Mouse (Mus musculus): ENCODE data around the gene Capzb. TPM values are rescaled to one million over a fixed set of nuclear protein-coding genes. Genes with fewer than 3 reads are reported as not detected.

Gene Capzb
- 218 and 249 TPM in 2 replicates for polyA plus RNA-seq (2014; fragmentation: Nextera tagmentation; extraction: Ambion mirVana)

DNA sequence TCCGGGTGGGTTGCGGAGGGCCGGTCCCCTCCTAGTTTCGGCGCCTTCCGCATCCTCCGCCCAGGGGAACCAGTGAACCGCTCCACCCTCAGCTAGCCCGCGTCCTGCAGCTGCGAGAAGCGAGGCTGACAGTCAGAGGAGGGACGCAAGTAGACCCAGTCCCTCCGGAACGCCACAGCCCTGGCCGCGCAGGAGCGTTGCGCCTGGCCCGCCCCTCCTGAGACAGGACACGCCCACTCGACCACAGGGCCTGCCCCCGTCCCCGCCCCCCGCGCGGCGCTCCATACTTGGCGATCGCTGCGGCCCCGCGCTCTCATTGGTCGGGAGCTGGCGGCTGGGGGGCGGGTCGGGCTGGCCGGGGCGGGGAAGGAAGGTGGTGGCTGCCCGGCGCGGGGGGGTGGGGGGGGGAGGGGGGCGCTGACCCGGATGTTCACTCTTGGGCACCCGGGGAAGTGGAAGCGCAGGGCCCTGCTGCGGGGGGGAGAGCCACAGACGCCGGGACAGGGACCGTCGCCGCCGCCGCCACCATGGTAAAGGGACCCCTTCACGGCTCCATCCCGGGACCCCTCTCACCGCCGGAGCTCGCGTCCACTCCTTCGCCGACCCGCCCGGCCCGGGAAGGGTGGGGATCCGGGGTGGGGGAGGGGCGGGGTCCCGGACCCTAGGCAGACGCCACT, at the start of gene Capzb:
TSS of gene Capzb (plus strand) at position 401 of the 677 bp plus-strand sequence.
- Histone ChIP-seq H3K4me3 (ENCODE audit: low read depth, low read length) (peak within 1 kb of the TSS; percentile 93), H3K9me3 (ENCODE audit: control insufficient read depth, low read length) (no peaks in the 10 kb centered on the region), H3K4me1 (ENCODE audit: control insufficient read depth, insufficient read depth, low read length) (peaks cover 29% of the 10 kb centered on the region), H3K4me2 (ENCODE audit: low read depth, low read length) (peak within 1 kb of the TSS; percentile 98), H3K27me3 (ENCODE audit: control insufficient read depth, insufficient read depth, low read length) (no peaks in the 10 kb centered on the region), H3K36me3 (ENCODE audit: control insufficient read depth, insufficient read depth, low read length) (no peaks in the 10 kb centered on the region), H3K9ac (replicated peaks; ENCODE audit: low read depth, low read length) (peak within 1 kb of the TSS; percentile 91), H3K27ac (ENCODE audit: low read depth, low read length) (peak within 1 kb of the TSS; percentile 79)
- peak; percentile 97 for ATAC-seq (ENCODE audit: low read depth)
- under 1% methylated on average over 44 of the region's 69 CpGs for WGBS

DNA sequence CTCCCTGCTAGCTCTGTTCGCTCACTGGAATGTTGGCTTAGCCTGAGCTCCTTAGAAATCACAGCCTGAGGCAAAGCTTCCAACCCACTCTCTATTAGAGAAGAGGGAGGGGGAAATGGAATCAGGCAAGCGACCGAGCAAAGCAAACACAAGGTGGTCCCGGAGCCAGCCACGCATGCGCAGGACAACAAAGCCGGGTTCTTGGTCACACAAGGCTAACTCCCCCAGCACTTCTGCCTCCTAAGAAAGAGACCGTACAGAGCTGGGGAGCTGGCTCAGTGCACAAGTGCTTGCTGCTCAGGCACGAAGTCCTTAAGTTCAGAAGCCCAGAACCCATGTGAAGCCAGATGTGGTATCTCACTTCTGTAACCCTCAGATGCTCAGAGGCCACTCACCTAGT, 49.7 kb upstream of the Capzb start:
- Histone ChIP-seq H3K4me2 (ENCODE audit: low read depth, low read length) (no peak overlapping the region; the same call in 1 of the 2 replicates), H3K27ac (ENCODE audit: low read depth, low read length) (no peak overlapping the region), H3K4me1 (ENCODE audit: control insufficient read depth, insufficient read depth, low read length) (no peaks in the 10 kb centered on the region), H3K9ac (replicated peaks; ENCODE audit: low read depth, low read length) (no peak overlapping the region), H3K9me3 (ENCODE audit: control insufficient read depth, low read length) (0 out of 2 replicates have a peak, but pooled peaks cover 2% of the 10 kb centered on the region), H3K4me3 (ENCODE audit: low read depth, low read length) (no peak overlapping the region), H3K27me3 (ENCODE audit: control insufficient read depth, insufficient read depth, low read length) (no peaks in the 10 kb centered on the region), H3K36me3 (ENCODE audit: control insufficient read depth, insufficient read depth, low read length) (no peaks in the 10 kb centered on the region)
- 66% methylated on average over 9 of the region's 9 CpGs for WGBS
- no peak for ATAC-seq (ENCODE audit: low read depth)

DNA sequence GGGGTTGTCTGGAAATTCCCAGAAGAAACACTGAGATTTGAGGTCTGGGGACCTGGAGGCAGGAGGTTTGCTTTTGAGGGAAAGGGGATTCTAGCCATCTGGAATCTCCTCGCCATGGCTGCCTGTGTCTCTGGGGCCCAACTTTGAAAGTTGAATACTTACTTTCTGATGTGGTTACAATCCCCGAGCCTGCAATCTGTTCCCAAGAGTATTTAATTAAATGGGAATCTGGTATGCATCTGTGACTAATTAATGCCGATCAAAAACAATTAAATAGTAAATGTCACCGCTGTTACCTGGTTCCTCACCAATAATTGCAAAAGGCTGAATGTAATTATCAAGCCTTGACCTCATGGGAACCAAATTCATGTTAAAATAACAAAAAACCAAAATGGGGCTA, 48.1 kb upstream of the Capzb start:
- H3K27ac ChIP-seq (ENCODE audit: low read depth, low read length) = no peak overlapping the region
- no peaks in the 10 kb centered on the region for H3K27me3 ChIP-seq (ENCODE audit: control insufficient read depth, insufficient read depth, low read length)
- H3K36me3 ChIP-seq (ENCODE audit: control insufficient read depth, insufficient read depth, low read length) = no peaks in the 10 kb centered on the region
- H3K4me3 ChIP-seq (ENCODE audit: low read depth, low read length) = no peak overlapping the region
- H3K4me2 ChIP-seq (ENCODE audit: low read depth, low read length) = no peak overlapping the region
- peaks cover 2% of the 10 kb centered on the region; the same call in 1 of the 2 replicates for H3K9me3 ChIP-seq (ENCODE audit: control insufficient read depth, low read length)
- 61% methylated on average over 4 of the region's 4 CpGs for WGBS
- no peaks in the 10 kb centered on the region for H3K4me1 ChIP-seq (ENCODE audit: control insufficient read depth, insufficient read depth, low read length)
- ATAC-seq (ENCODE audit: low read depth) = no peak
- H3K9ac ChIP-seq (replicated peaks; ENCODE audit: low read depth, low read length) = no peak overlapping the region

DNA sequence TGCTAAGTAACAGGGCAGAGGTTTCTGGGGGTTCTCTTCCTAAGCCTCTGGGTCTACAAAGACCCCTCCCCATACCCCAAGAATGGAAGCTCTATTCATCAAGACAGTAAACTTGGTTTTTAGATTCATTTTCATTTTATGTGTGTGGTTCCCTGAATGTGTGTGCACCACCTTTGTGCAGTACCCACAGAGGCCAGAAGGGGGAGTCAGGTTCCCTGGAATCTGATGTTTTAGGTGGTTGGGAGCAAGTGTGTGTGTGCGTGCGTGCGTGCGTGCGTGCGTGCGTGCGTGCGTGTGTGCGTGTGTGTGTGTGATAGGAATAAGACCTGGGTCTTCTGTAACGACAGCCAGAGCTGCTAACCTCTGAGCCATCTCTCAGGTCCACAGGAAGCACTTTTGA, 47.5 kb upstream of the Capzb start:
- 92% methylated on average over 11 of the region's 11 CpGs for WGBS

DNA sequence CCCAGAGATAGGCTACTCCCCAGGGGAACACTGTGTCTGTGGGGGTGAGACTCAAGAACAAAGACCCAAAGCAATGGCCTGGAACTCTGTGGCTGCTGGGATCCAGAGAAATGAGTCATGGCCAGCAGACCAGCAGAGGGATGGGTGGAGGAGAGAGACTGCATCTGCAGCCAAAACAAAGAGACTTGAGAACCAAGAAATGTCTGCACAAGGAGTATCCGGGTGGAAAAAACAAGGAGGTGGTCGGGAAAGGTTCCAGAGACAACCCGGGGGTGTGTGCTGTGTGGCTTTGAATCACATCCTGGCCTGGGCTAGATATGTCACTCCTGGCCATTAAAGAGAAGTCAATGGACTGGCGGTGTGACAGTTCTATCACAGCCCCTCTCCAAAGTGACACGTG, 45.9 kb upstream of the Capzb start:
- no peak overlapping the region for H3K9ac ChIP-seq (replicated peaks; ENCODE audit: low read depth, low read length)
- H3K4me2 ChIP-seq (ENCODE audit: low read depth, low read length) = no peak overlapping the region
- H3K27me3 ChIP-seq (ENCODE audit: control insufficient read depth, insufficient read depth, low read length) = no peaks in the 10 kb centered on the region
- H3K4me3 ChIP-seq (ENCODE audit: low read depth, low read length) = no peak overlapping the region
- no peaks in the 10 kb centered on the region for H3K4me1 ChIP-seq (ENCODE audit: control insufficient read depth, insufficient read depth, low read length)
- no peak for ATAC-seq (ENCODE audit: low read depth)
- no peak overlapping the region for H3K27ac ChIP-seq (ENCODE audit: low read depth, low read length)
- H3K9me3 ChIP-seq (ENCODE audit: control insufficient read depth, low read length) = peaks cover 2% of the 10 kb centered on the region; the same call in 1 of the 2 replicates
- WGBS = 88% methylated on average over 5 of the region's 5 CpGs
- H3K36me3 ChIP-seq (ENCODE audit: control insufficient read depth, insufficient read depth, low read length) = no peaks in the 10 kb centered on the region

More for the DNA sequence above, 47.5 kb upstream of the Capzb start:
- Histone ChIP-seq H3K4me1 (ENCODE audit: control insufficient read depth, insufficient read depth, low read length) (no peaks in the 10 kb centered on the region), H3K4me3 (ENCODE audit: low read depth, low read length) (no peak overlapping the region), H3K36me3 (ENCODE audit: control insufficient read depth, insufficient read depth, low read length) (no peaks in the 10 kb centered on the region), H3K9ac (replicated peaks; ENCODE audit: low read depth, low read length) (no peak overlapping the region), H3K9me3 (ENCODE audit: control insufficient read depth, low read length) (peaks cover 2% of the 10 kb centered on the region; the same call in 1 of the 2 replicates), H3K4me2 (ENCODE audit: low read depth, low read length) (no peak overlapping the region), H3K27me3 (ENCODE audit: control insufficient read depth, insufficient read depth, low read length) (no peaks in the 10 kb centered on the region), H3K27ac (ENCODE audit: low read depth, low read length) (no peak overlapping the region)
- ATAC-seq (ENCODE audit: low read depth) = no peak

DNA sequence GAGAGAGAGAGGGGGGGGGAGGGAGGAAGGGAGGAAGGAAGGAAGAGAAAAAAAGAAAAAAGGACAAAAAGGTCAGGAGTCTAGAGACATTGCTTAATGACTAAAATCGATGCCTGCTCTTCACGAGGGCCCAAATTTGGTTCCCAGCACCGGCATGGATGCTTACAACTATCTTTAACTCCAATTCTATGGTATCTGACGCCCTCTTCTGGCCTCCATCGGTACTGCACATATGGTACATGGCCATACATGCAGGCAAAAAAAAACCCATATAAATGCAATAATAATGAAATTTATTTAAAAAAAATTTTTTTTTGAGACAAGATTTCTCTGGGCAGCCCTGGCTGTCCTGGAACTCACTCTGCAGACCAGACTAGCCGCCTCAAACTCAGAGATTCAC, 41.3 kb upstream of the Capzb start:
- Histone ChIP-seq H3K36me3 (ENCODE audit: control insufficient read depth, insufficient read depth, low read length) (no peaks in the 10 kb centered on the region), H3K27me3 (ENCODE audit: control insufficient read depth, insufficient read depth, low read length) (no peaks in the 10 kb centered on the region), H3K9me3 (ENCODE audit: control insufficient read depth, low read length) (peaks cover 2% of the 10 kb centered on the region; the same call in 1 of the 2 replicates), H3K27ac (ENCODE audit: low read depth, low read length) (no peak overlapping the region), H3K4me3 (ENCODE audit: low read depth, low read length) (no peak overlapping the region), H3K4me2 (ENCODE audit: low read depth, low read length) (no peak overlapping the region), H3K9ac (replicated peaks; ENCODE audit: low read depth, low read length) (no peak overlapping the region), H3K4me1 (ENCODE audit: control insufficient read depth, insufficient read depth, low read length) (no peaks in the 10 kb centered on the region)
- 64% methylated on average over 6 of the region's 6 CpGs for WGBS
- no peak for ATAC-seq (ENCODE audit: low read depth)

DNA sequence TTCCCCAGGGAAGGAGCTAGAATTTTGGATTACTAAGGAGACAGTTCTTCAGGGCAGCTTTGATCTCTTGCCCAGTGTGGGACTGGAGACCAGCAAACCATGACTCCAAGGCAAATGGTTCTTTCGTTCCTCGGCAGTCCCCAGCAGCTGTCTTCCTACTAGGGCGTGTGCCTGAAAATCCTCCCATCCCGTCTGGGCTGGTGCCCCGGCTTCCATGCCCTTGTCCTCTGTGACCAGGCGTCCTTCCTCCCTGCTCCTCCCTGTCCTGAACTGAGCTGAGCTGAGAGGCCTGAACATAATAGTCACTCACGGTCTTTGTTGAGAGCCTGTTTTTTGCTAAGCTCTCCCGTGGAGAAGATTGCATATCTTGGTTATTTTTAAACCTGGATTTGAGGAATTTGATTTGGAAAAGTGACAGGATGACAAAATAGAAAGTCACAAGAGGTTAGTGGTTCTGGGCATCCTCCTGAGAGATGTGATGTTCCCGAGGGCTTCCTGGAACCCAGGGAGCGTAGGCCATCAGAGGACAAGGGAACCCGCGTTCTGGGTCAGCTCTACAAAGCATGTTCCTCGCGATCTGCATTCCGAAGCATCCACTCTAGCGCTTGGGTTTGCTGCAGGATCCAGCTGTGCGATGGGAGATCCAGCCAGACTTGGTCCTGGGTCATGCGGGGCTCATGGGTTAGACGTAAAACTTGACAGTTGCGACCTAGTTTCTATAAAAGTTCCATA, 38.0 kb upstream of the Capzb start:
- Histone ChIP-seq H3K4me3 (ENCODE audit: low read depth, low read length) (no peak overlapping the region), H3K9me3 (ENCODE audit: control insufficient read depth, low read length) (no peaks in the 10 kb centered on the region), H3K36me3 (ENCODE audit: control insufficient read depth, insufficient read depth, low read length) (no peaks in the 10 kb centered on the region), H3K4me2 (ENCODE audit: low read depth, low read length) (no peak overlapping the region), H3K4me1 (ENCODE audit: control insufficient read depth, insufficient read depth, low read length) (no peaks in the 10 kb centered on the region), H3K27ac (ENCODE audit: low read depth, low read length) (no peak overlapping the region), H3K9ac (replicated peaks; ENCODE audit: low read depth, low read length) (no peak overlapping the region), H3K27me3 (ENCODE audit: control insufficient read depth, insufficient read depth, low read length) (no peaks in the 10 kb centered on the region)
- WGBS = 82% methylated on average over 20 of the region's 20 CpGs
- ATAC-seq (ENCODE audit: low read depth) = no peak

DNA sequence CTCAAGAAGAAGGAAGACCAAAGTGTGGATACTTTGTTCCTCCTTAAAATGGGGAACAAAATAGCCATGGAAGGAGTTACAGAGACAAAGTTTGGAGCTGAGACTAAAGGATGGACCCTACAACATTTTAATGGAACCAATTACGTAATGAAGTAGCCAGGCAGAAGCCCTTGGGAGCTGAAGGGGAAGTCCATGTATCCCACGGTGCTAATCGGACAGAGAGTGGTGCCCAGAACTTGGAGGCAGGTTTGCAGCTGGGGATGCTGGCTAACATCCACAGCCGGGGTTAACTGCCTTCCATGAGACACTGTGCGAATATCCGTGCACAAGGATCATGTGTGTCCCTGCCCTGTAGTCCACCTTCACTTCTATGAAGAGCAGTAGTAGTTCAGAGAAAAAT, 36.2 kb upstream of the Capzb start:
- H3K4me1 ChIP-seq (ENCODE audit: control insufficient read depth, insufficient read depth, low read length) = no peaks in the 10 kb centered on the region
- no peak overlapping the region for H3K27ac ChIP-seq (ENCODE audit: low read depth, low read length)
- WGBS = 85% methylated on average over 6 of the region's 6 CpGs
- no peaks in the 10 kb centered on the region for H3K27me3 ChIP-seq (ENCODE audit: control insufficient read depth, insufficient read depth, low read length)
- no peaks in the 10 kb centered on the region for H3K36me3 ChIP-seq (ENCODE audit: control insufficient read depth, insufficient read depth, low read length)
- H3K4me3 ChIP-seq (ENCODE audit: low read depth, low read length) = no peak overlapping the region
- no peaks in the 10 kb centered on the region for H3K9me3 ChIP-seq (ENCODE audit: control insufficient read depth, low read length)
- H3K9ac ChIP-seq (replicated peaks; ENCODE audit: low read depth, low read length) = no peak overlapping the region
- H3K4me2 ChIP-seq (ENCODE audit: low read depth, low read length) = no peak overlapping the region
- ATAC-seq (ENCODE audit: low read depth) = no peak

DNA sequence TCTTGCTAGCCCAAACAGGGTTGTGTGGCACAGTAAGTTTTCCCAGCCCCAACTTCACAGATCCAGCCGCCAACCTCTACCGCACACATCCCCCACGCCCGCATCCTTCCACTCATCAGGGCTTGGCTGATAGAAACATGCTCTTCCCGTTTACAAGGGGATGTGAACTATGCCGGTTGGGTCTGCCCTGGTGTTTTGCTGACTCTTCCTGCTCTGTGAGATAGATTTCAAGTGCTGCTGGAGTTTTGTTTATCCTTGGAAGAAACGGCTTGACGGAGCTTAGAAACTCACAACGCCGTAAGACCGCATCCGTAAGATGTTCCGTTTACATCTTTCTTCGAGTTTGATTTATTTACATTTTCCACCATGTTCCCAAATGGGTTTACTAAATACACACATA, 34.3 kb upstream of the Capzb start:
- 88% methylated on average over 14 of the region's 14 CpGs for WGBS
- Histone ChIP-seq H3K9me3 (ENCODE audit: control insufficient read depth, low read length) (no peaks in the 10 kb centered on the region), H3K4me3 (ENCODE audit: low read depth, low read length) (no peak overlapping the region), H3K36me3 (ENCODE audit: control insufficient read depth, insufficient read depth, low read length) (no peaks in the 10 kb centered on the region), H3K27me3 (ENCODE audit: control insufficient read depth, insufficient read depth, low read length) (no peaks in the 10 kb centered on the region), H3K27ac (ENCODE audit: low read depth, low read length) (no peak overlapping the region), H3K4me2 (ENCODE audit: low read depth, low read length) (no peak overlapping the region), H3K9ac (replicated peaks; ENCODE audit: low read depth, low read length) (no peak overlapping the region), H3K4me1 (ENCODE audit: control insufficient read depth, insufficient read depth, low read length) (no peaks in the 10 kb centered on the region)
- no peak for ATAC-seq (ENCODE audit: low read depth)
